Mouse (Mus musculus): ENCODE measurements at regions not wholly inside any gene's neighbourhood (a gene's known extent, or its start where the extent isn't known, plus 50 kb on each side); places are given as distances from the start of the nearest gene placed in this dataset.

- DNase-seq (ENCODE audit: low spot score) = no peak
These were observed 54.7 kb upstream of the Krtap11-1 start for GRCm38 (mm10) chr16:89625710-89626109.

- DNase-seq (ENCODE audit: low spot score) = no peak
These were observed 54.3 kb upstream of the Krtap11-1 start for GRCm38 (mm10) chr16:89625253-89625652.
